ENCODE assay signal across 27 mouse cellular contexts in the genomic region with DNA sequence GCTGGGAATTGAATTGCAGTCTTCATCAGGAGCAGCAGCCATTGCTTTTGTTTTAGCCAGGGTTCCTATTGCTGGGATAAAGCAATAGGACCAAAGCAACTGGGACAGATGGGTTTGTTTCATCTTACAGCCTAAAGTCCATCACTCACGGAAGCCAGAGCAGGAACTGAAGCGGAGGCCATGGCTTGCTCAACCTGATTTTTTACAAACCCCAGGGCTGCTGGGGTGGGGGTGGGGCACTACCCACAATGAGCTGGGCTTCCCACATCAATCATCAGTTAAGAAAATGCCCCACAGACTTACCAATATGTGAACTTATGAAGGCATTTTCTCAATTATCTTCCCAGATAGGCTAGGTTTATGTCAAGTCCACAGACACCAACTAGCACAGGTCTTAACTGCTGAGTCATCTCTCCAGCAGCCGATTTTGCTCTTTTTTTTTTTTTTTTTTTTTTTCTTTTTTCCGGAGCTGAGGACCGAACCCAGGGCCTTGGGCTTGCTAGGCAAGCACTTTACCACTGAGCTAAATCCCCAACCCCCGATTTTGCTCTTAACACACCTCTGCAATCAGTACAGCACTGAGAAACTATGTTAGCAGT. TPM values are rescaled to one million over a fixed set of nuclear protein-coding genes. Genes with fewer than 3 reads are reported as not detected.
DNase-seq lines count a peak whose midpoint lies in the region; ATAC-seq and TF ChIP-seq lines count a peak whose summit lies in the region.
"Had no signal": no experiment of that assay in that cellular context is flagged by ENCODE, and none has a peak within 500 bp of the region (broad histone marks: within the 10 kb centered on the region; RNA-seq: fewer than 3 reads in every experiment).

No protein-coding gene starts in this region.

- no peaks in the 10 kb centered on the region for H3K36me3 ChIP-seq in hindbrain, embryonic 16.5 days (ENCODE audit: control insufficient read depth, insufficient read depth, low read length)
- H3K36me3 ChIP-seq in hindbrain, embryonic 12.5 days = no peaks in the 10 kb centered on the region
- H3K36me3 ChIP-seq in ES-E14 (ENCODE audit: control insufficient read depth, insufficient read depth, low read length, poor library complexity, severe bottlenecking) = no peaks in the 10 kb centered on the region
- no peaks in the 10 kb centered on the region for H3K36me3 ChIP-seq in stomach, embryonic 16.5 days (ENCODE audit: control insufficient read depth, insufficient read depth, low read length)
- H3K36me3 ChIP-seq: embryonic facial prominence, embryonic 12.5 days; hindbrain, embryonic 10.5 days; intestine, embryonic 15.5 days; limb, embryonic 12.5 days; liver, embryonic 12.5 days; midbrain, embryonic 12.5 days; neural tube, embryonic 15.5 days had no signal

- 67% methylated on average over 6 of the region's 6 CpGs for WGBS in hindbrain, embryonic 16.5 days
- WGBS in hindbrain, embryonic 12.5 days = 74% methylated on average over 6 of the region's 6 CpGs
- 65% methylated on average over 6 of the region's 6 CpGs for WGBS in stomach, embryonic 16.5 days

- H3K4me2 ChIP-seq in hindbrain, embryonic 16.5 days (ENCODE audit: low read length) = no peak overlapping the region
- no peak overlapping the region for H3K4me2 ChIP-seq in hindbrain, embryonic 12.5 days (replicated peaks)
- H3K4me2 ChIP-seq in stomach, embryonic 16.5 days (ENCODE audit: low read depth, low read length) = no peak overlapping the region
- H3K4me2 ChIP-seq: embryonic facial prominence, embryonic 12.5 days; intestine, embryonic 15.5 days; limb, embryonic 12.5 days; liver, embryonic 12.5 days; midbrain, embryonic 12.5 days; neural tube, embryonic 15.5 days had no signal

- H3K4me1 ChIP-seq in hindbrain, embryonic 16.5 days (ENCODE audit: control insufficient read depth, insufficient read depth, low read depth, low read length) = no peaks in the 10 kb centered on the region
- H3K4me1 ChIP-seq in hindbrain, embryonic 12.5 days = no peaks in the 10 kb centered on the region
- H3K4me1 ChIP-seq in ES-E14 (ENCODE audit: control insufficient read depth in 2 of 2, insufficient read depth in 2 of 2, low read length in 2 of 2, poor library complexity in 1 of 2) = peaks cover 3 to 15% of the 10 kb centered on the region in 2 experiments; a peak in 2 of 4 replicates
- H3K4me1 ChIP-seq in stomach, embryonic 16.5 days (ENCODE audit: control insufficient read depth, insufficient read depth, low read length) = peaks cover 27% of the 10 kb centered on the region
- H3K4me1 ChIP-seq: liver, embryonic 12.5 days; midbrain, embryonic 12.5 days had no signal

- DNase-seq in ES-E14 (ENCODE audit: low read depth, low spot score) = no peak
- no peak for DNase-seq in adrenal gland, adult 2 months
- DNase-seq in cerebellum, postnatal 10 days = no peak
- DNase-seq in left cerebral cortex, adult 9 months (ENCODE audit: low spot score in 2 of 2) = no peak
- DNase-seq: adrenal gland, postnatal 25 days; cerebellum, adult 11-12 months; layer of hippocampus, adult 9-11 months; liver, postnatal 0 days; retina, postnatal 1 day; right cerebral cortex, postnatal 25 days had no signal

- 0 out of 2 replicates have a peak, but pooled peaks have one; percentile 30 for ATAC-seq in hindbrain, embryonic 16.5 days
- ATAC-seq in hindbrain, embryonic 12.5 days (ENCODE audit: low FRiP score) = no peak
- peak; percentile 59 for ATAC-seq in granulocyte monocyte progenitor cell, adult 5-6 weeks (replicated peaks; ENCODE audit: poor library complexity, severe bottlenecking)
- no peak for ATAC-seq in stomach, embryonic 16.5 days (ENCODE audit: insufficient read depth, low FRiP score)
- ATAC-seq: CD4-positive, CD25-positive, alpha-beta regulatory T cell, adult 4 months; forebrain, embryonic 16.5 days; hindbrain, postnatal 0 days; intestine, embryonic 15.5 days; liver, embryonic 12.5 days; liver, postnatal 0 days had no signal

- no peak overlapping the region for H3K27ac ChIP-seq in hindbrain, embryonic 16.5 days (ENCODE audit: low read depth, low read length)
- no peak overlapping the region for H3K27ac ChIP-seq in hindbrain, embryonic 12.5 days
- H3K27ac ChIP-seq in ES-E14 (ENCODE audit: insufficient read depth, low read depth, low read length, poor library complexity, severe bottlenecking) = no peak overlapping the region
- peak overlapping the region; percentile 46 for H3K27ac ChIP-seq in stomach, embryonic 16.5 days (ENCODE audit: low read length)
- H3K27ac ChIP-seq: embryonic facial prominence, embryonic 12.5 days; hindbrain, embryonic 10.5 days; hindbrain, postnatal 0 days; intestine, embryonic 15.5 days; kidney, postnatal 0 days; limb, embryonic 12.5 days; liver, embryonic 12.5 days; midbrain, embryonic 12.5 days; neural tube, embryonic 15.5 days had no signal

- H3K27me3 ChIP-seq in hindbrain, embryonic 16.5 days (replicated peaks; ENCODE audit: control insufficient read depth, insufficient read depth, low read length) = no peaks in the 10 kb centered on the region
- no peaks in the 10 kb centered on the region for H3K27me3 ChIP-seq in hindbrain, embryonic 12.5 days
- H3K27me3 ChIP-seq in stomach, embryonic 16.5 days (ENCODE audit: control insufficient read depth, insufficient read depth, low read length) = no peaks in the 10 kb centered on the region
- H3K27me3 ChIP-seq: embryonic facial prominence, embryonic 12.5 days; intestine, embryonic 15.5 days; limb, embryonic 12.5 days; midbrain, embryonic 12.5 days; neural tube, embryonic 15.5 days had no signal

- no peak overlapping the region for H3K4me3 ChIP-seq in hindbrain, embryonic 16.5 days (ENCODE audit: low read length)
- H3K4me3 ChIP-seq in hindbrain, embryonic 12.5 days = no peak overlapping the region
- no peak overlapping the region for H3K4me3 ChIP-seq in ES-E14 (ENCODE audit: insufficient read depth in 1 of 2, low read depth in 1 of 2, low read length in 2 of 2, poor library complexity in 1 of 2, severe bottlenecking in 1 of 2)
- no peak overlapping the region for H3K4me3 ChIP-seq in stomach, embryonic 16.5 days (replicated peaks; ENCODE audit: low read length)
- H3K4me3 ChIP-seq: embryonic facial prominence, embryonic 12.5 days; erythroblast, embryonic 14.5 days; hindbrain, embryonic 10.5 days; intestine, embryonic 15.5 days; limb, embryonic 12.5 days; liver, embryonic 12.5 days; megakaryocyte, embryonic 14.5 days; midbrain, embryonic 12.5 days; neural tube, embryonic 15.5 days had no signal

- in situ Hi-C loops in ES-E14 (cut with MboI; ENCODE audit: low sequenced_read_pairs in 2 of 2, unreplicated experiment in 2 of 2) = no loop called here

- no peak overlapping the region for H3K9ac ChIP-seq in hindbrain, embryonic 16.5 days (ENCODE audit: low read depth, low read length)
- H3K9ac ChIP-seq in hindbrain, embryonic 12.5 days = no peak overlapping the region
- no peak overlapping the region for H3K9ac ChIP-seq in ES-E14 (ENCODE audit: insufficient read depth, low read depth, low read length, poor library complexity, severe bottlenecking)
- H3K9ac ChIP-seq in stomach, embryonic 16.5 days (ENCODE audit: low read length) = no peak overlapping the region
- H3K9ac ChIP-seq: embryonic facial prominence, embryonic 12.5 days; intestine, embryonic 15.5 days; limb, embryonic 12.5 days; liver, embryonic 12.5 days; liver, postnatal 0 days; midbrain, embryonic 12.5 days; neural tube, embryonic 15.5 days had no signal

- no peaks in the 10 kb centered on the region for H3K9me3 ChIP-seq in hindbrain, embryonic 16.5 days (ENCODE audit: control insufficient read depth, low read length)
- no peaks in the 10 kb centered on the region for H3K9me3 ChIP-seq in hindbrain, embryonic 12.5 days (replicated peaks)
- no peaks in the 10 kb centered on the region for H3K9me3 ChIP-seq in ES-E14 (ENCODE audit: control insufficient read depth, insufficient read depth, low read depth, low read length)
- no peaks in the 10 kb centered on the region for H3K9me3 ChIP-seq in stomach, embryonic 16.5 days (replicated peaks; ENCODE audit: control insufficient read depth, low read length)
- H3K9me3 ChIP-seq: embryonic facial prominence, embryonic 12.5 days; hindbrain, embryonic 10.5 days; intestine, embryonic 15.5 days; limb, embryonic 12.5 days; liver, embryonic 12.5 days; midbrain, embryonic 12.5 days; neural tube, embryonic 15.5 days had no signal

TF ChIP-seq in ES-E14, 5 proteins besides CTCF, POLR2A, EP300 and RAD21:
- peak; percentile 76 for TF ChIP-seq MAFK (IDR thresholded peaks at IDR 0.05; ENCODE audit: insufficient read depth, low read depth, low read length)
- no peak for TF ChIP-seq CHD2 (IDR thresholded peaks at IDR 0.05; ENCODE audit: low read depth, low read length)
- TF ChIP-seq ZNF384 (IDR thresholded peaks at IDR 0.05; ENCODE audit: low read depth, low read length) = peak; percentile 70
- no peak for TF ChIP-seq ZC3H11A (IDR thresholded peaks at IDR 0.05; ENCODE audit: borderline replicate concordance, low read depth, low read length)
- TF ChIP-seq HCFC1 (IDR thresholded peaks at IDR 0.05; ENCODE audit: borderline replicate concordance, insufficient read depth, low read length) = no peak

RNA-seq across cellular contexts. Expression of a gene that starts 59.6 kb away (rescaled TPM):
- polyA plus RNA-seq in hindbrain, embryonic 16.5 days (2015; fragmentation: Nextera tagmentation; extraction: Ambion mirVana) = 16.0 and 18.4 TPM in 2 replicates
- polyA plus RNA-seq in hindbrain, embryonic 12.5 days (2016; fragmentation: Nextera tagmentation; extraction: Ambion mirVana) = 6.6 and 7.6 TPM in 2 replicates
- 7.5 and 7.6 TPM in 2 replicates for total RNA-seq in ES-E14 (2012; rRNA removed)
- total RNA-seq in granulocyte monocyte progenitor cell, adult 5-6 weeks (2014; fragmentation: Nextera tagmentation) = 14.5 and 14.7 TPM in 2 replicates
- 13.8 and 20.3 TPM in 2 replicates for total RNA-seq in granulocyte monocyte progenitor cell, adult 5-6 weeks (2017)
- polyA plus RNA-seq in stomach, embryonic 16.5 days (2015; fragmentation: Nextera tagmentation; extraction: Ambion mirVana) = 20.9 and 22.8 TPM in 2 replicates
- total RNA-seq in adrenal gland, adult 2 months (2021) = 10 to 100 TPM; 39.8 to 44.1 TPM
- 7.1 and 8.2 TPM in 2 replicates for polyA plus RNA-seq in adrenal gland, adult 2 months (2012; rRNA removed)

Comparison
In these comparisons a context has a peak if more than half of its experiments do, and no peak if none do; other contexts are left out.
1. ATAC-seq: peak in hindbrain, embryonic 16.5 days (single experiment) and granulocyte monocyte progenitor cell, adult 5-6 weeks (single experiment); none in hindbrain, embryonic 12.5 days (single experiment) and stomach, embryonic 16.5 days (single experiment).